Mouse (Mus musculus) urinary bladder, postnatal 4 days (tissue): ENCODE results near the gene Mllt1.
"Not testable (repeated sequence)": the region's sequence is repeated elsewhere in the genome, so short reads cannot be mapped to it uniquely, and the experiment has no call there.

ENCODE experiments used
- DNase-seq, 2 experiments: peaks; one replicate each; pipeline ENCODE4 v3.0.0; 2021 to 2022; ENCODE audit warnings: low spot score in 2 of 2

Mllt1 gene

DNA sequence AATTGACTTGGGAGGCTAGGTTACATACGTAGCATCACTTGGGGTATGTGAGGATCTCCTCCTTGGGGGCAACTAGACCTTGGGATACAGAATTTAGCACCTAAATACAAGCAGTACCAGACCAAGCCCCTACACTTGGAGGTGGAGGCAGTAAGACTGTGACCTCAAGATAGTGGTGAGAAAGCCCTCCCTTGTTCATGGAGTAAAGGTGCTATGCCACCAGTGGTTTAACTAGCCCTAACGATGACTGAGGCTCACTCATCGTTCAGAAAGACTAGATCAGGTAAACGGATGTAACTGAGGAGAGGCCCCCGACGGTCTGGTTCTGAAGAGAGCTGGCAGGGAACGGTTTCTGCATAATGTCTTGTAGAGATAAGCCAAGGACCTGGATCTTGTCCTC, 1.5 kb upstream of the Mllt1 start:
- DNase-seq: no peak

GRCm38 (mm10) chr17:56934545-56935330, 477 bp downstream of the Mllt1 start:
- DNase-seq: no peak

DNA sequence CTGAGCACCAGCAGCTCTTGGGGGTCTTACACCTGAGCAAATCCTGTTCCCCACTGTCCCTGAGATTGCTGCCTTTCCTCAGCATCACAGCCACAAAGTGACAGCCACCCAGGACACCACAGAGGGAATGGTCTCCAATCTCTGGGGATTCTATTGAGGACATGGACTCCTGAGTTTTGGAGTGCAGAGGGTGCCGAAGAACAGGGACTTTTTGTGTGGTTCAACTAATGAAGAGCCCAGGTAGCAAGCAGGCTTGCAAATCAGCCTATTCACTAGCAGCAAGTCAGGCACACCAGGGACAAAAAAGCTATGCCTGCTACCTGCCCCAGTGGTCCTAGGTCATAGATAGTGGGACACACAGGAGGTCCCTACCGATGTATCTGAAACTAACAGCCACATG, 1.8 kb downstream of the Mllt1 start:
- DNase-seq: no peak

DNA sequence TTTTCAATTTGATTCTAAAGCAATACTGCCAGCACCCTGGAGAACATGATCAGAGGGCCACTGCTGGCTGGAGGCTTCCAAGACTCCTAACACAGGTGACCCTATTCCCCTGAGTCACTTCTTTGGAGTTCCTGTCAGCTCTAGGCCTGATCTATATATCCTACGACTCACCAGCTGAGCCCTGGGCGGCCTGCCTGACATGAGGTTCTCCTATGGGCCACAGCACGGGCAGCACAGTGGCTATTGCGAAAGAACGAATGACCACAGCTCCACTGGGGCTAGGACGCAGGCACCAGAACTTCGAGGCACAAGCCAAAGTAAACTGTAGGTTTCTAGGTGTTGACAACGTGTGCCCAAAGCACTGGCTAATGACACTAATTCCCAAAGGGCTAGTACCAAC, 5.2 kb downstream of the Mllt1 start:
- no peak for DNase-seq

GRCm38 (mm10) chr17:56929530-56929929, 5.7 kb downstream of the Mllt1 start:
- no peak for DNase-seq

DNA sequence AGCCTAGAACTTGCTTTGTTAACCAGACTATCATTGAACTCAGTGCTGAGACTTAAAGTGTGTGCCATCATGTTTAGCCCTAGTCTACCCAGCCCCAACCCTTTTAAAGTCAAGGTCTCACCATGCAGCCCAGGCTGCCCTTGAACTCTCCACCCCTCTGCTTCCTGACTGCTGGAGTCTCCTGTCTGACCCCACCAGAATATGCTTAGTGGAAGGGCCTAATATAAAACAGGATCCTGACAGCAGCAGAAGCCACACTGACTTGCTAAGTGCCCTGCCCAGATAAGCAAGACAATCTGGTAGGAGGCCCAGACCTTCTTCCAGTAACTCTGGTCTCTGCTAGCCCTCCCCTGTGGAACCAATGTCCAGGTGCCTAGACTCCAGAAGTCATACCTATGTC, 6.1 kb downstream of the Mllt1 start:
- DNase-seq: no peak

DNA sequence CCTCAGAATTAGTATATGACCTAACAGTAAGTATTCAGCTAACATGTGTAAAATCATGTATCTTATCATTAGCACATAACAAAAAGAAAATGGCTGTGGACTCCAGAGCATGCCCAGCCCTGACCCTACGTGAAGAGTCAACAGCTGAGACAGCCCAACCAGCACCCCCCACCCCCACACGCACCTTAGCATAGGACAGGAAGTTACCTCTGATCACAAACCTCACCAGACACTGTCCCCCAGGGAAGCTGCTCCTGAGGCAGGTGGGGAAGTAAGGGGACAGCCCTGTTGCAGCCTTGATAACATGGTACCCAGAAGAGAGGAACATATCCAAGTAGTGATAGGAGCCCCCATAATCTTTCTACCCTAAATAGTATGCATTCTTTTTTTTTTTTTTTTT, 9.2 kb downstream of the Mllt1 start:
- DNase-seq: no peak

DNA sequence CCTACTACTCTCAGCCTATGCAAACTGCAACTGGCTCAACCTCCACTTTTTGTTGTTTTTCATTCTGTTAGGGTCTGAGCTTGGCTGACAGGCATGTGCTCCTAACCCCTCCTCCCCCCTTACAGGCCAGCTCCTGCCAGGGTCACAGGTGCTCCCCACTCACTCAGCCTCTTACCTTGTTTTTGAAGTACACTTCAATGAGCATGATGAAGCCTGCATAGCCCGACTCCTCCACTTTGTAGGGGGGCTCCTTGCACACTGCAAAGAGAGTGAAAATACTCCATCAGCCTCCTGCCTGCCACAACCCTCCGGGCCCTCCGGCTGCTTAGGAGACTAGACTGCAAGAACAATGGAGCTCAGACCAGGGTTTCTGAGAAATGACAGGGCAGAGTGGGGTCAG, 15.5 kb downstream of the Mllt1 start:
- no peak for DNase-seq

- no peak for DNase-seq
Observed at GRCm38 (mm10) chr17:56917166-56917565, 18.0 kb downstream of the Mllt1 start.

- no peak for DNase-seq
Observed at GRCm38 (mm10) chr17:56913444-56913843, 21.8 kb downstream of the Mllt1 start.

GRCm38 (mm10) chr17:56913023-56913422, 22.2 kb downstream of the Mllt1 start:
- DNase-seq: no peak

DNA sequence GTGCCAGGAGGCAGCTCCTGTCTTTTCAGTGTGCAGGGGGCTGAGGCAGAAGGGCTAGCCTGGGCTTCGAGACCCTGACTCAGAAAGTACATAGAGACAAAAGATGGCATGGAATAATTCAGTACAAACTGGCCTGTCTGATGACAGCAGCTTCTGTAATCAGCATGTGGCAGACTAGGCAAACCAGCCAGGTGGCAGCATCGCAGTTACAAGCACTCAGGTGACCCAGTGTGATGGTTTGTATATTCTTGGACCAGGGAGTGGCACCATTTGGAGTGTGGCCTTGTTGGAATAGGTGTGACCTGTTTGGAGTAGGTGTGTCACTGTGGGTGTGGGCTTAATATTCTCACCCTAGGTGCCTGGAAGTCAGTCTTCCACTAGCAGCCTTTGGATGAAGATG, 25.5 kb downstream of the Mllt1 start:
- not testable (repeated sequence) for DNase-seq

DNA sequence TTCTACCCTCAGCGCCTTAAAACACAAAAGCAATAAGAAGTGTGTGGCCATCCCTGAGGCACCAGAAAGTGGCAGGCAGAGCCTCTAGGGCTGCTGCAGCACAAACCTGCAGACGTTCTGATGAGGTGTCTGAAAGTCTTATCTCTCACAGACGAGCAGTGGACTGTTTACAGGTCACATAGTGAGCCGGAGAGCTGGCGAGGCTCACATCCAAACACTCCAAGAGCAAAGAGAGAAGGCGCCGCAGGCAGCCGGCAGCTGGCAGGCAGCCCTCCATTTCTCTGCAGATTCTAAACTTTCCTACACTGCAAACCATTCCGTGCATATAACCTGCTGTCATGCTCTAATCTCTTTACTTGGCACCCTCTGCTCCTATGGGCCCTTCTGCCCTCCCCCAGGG, 27.3 kb downstream of the Mllt1 start:
- DNase-seq: no peak

GRCm38 (mm10) chr17:56907096-56907495, 28.1 kb downstream of the Mllt1 start:
- DNase-seq: peak; percentile 61 to 81

DNA sequence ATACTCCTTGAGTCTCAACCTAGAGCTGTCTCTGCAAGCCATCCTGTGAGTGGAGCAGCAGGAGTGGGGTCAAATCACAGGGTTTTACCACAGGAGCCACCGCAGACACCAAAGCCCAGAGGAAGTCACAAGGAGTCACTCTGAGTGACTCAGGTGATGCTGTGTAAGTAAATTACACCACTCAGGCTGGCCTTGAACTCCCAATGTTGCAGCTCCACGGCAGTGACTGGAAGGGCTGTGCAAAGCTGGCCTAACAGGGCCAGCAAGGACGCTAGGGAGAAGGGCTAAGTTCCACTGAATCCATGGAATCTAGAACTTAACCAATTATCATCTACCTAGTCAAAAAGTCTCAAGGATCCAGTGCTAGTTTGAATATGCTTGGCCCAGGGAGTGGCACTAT, 29.0 kb downstream of the Mllt1 start:
- DNase-seq: no peak

- no peak for DNase-seq
Observed at GRCm38 (mm10) chr17:56902698-56903097, 32.5 kb downstream of the Mllt1 start.

DNA sequence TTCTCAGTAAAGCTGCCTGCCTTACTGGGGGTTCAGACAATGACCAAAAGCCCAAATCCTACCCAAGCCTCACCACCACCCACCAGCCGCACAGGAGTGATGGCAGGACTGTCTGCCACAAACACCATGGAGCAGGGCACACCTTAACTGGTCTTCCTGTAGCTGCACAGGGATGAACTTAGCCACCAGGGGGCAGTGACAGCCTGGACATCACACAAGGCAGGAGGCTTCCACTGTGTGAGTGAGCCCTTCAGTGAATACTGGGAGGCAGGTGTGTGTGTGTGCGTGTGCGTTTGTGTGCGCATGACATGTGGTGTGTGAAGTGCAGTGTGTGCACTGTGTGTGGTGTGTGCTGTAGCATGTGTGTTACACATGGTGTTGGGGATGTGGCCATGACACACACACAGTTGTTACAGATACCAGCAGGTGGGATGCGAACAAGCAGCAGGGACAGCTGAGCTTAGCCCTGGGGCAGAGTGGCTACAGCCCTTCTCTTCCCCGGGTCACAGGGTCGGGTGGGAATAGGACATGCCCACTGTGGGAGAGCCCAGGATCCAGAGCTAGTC, 37.5 kb downstream of the Mllt1 start:
- peak; percentile 65 to 81 for DNase-seq

- no peak for DNase-seq
Observed at GRCm38 (mm10) chr17:56896513-56897129, 38.6 kb downstream of the Mllt1 start.

DNA sequence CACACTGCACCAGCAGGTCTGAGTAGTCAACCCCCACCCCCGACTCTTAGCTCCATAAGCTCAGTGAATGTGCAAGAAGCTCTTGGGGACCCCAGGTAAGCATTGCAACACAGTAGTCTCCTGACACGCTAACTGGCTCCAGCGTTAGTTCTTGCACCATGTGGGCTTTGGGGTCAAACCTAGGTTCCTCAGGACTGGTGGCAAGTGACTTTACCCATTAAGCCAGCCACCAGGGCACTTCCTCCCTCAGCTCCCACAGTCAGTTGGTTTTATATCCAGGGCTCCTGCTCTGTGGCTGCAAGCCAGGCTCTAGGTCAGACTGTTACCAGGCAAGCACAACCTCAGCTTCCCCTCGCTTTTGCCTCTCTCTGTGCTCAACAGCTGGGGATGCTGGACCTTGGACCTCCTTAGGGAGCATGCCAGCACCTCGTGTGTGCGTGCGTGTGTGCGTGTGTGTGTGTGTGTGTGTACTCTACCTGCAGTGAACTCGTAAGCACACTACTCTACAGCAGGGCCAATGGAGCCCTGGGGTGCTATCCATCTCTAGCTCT, 39.8 kb downstream of the Mllt1 start:
- DNase-seq: no peak

GRCm38 (mm10) chr17:56890018-56890417, 45.2 kb downstream of the Mllt1 start:
- no peak for DNase-seq

- DNase-seq: no peak
Observed at GRCm38 (mm10) chr17:56888050-56888449, 47.2 kb downstream of the Mllt1 start.

GRCm38 (mm10) chr17:56884809-56885208, 50.4 kb downstream of the Mllt1 start:
- no peak for DNase-seq

GRCm38 (mm10) chr17:56884331-56884730, 50.9 kb downstream of the Mllt1 start:
- no peak for DNase-seq
